8 mouse cellular contexts compared by ENCODE assay signal in genomic region chr5:30712002-30712390, GRCm38 (mm10). TPM values are rescaled to one million over a fixed set of nuclear protein-coding genes. Genes with fewer than 3 reads are reported as not detected.
DNase-seq lines count a peak whose midpoint lies in the region; ATAC-seq and TF ChIP-seq lines count a peak whose summit lies in the region.

No protein-coding gene starts in this region.

- TF ChIP-seq POLR2A in kidney, adult 2 months (IDR thresholded peaks at IDR 0.05; ENCODE audit: low read depth, low read length), result no peak

- peaks cover 2% of the 10 kb centered on the region; the same call in 1 of the 2 replicates for H3K27me3 ChIP-seq in kidney, adult 2 months (replicated peaks; ENCODE audit: control insufficient read depth, insufficient read depth, low read length)
- H3K27me3 ChIP-seq in hindbrain, embryonic 13.5 days, result 0 out of 2 replicates have a peak, but pooled peaks cover 6% of the 10 kb centered on the region
- H3K27me3 ChIP-seq in midbrain, embryonic 15.5 days (replicated peaks), result no peaks in the 10 kb centered on the region

- no peaks in the 10 kb centered on the region for H3K36me3 ChIP-seq in kidney, adult 2 months (ENCODE audit: control insufficient read depth, insufficient read depth, low read length)
- H3K36me3 ChIP-seq in hindbrain, embryonic 13.5 days, result 0 out of 2 replicates have a peak, but pooled peaks cover 2% of the 10 kb centered on the region
- H3K36me3 ChIP-seq in midbrain, embryonic 15.5 days (replicated peaks), result no peaks in the 10 kb centered on the region

- H3K4me2 ChIP-seq in hindbrain, embryonic 13.5 days, result peak overlapping the region; percentile 75
- H3K4me2 ChIP-seq in midbrain, embryonic 15.5 days, result peak overlapping the region; percentile 78

- DNase-seq in kidney, adult 2 months, result no peak
- DNase-seq in kidney, adult 8-10 months, result no peak
- DNase-seq in brain, embryonic 18.5 days (ENCODE audit: low read depth, low spot score), result peak; percentile 14
- no peak for DNase-seq in gastrocnemius, postnatal 10 days
- no peak for DNase-seq in thymus, postnatal 4 days
- DNase-seq in thymus, postnatal 25 days, result no peak

- under 1% methylated on average over 14 of the region's 14 CpGs for WGBS in kidney, adult 2 months
- WGBS in hindbrain, embryonic 13.5 days, result under 1% methylated on average over 14 of the region's 14 CpGs
- under 1% methylated on average over 14 of the region's 14 CpGs for WGBS in midbrain, embryonic 15.5 days

- peak overlapping the region; percentile 96 for H3K9ac ChIP-seq in hindbrain, embryonic 13.5 days
- H3K9ac ChIP-seq in midbrain, embryonic 15.5 days, result peak overlapping the region; percentile 88

- TF ChIP-seq CTCF in kidney, adult 2 months (conservative IDR thresholded peaks at IDR 0.05; ENCODE audit: insufficient read depth, insufficient read length, low read depth, low read length), result no peak

- peak; percentile 37 for ATAC-seq in hindbrain, embryonic 13.5 days (ENCODE audit: low FRiP score)
- peak; percentile 43 for ATAC-seq in midbrain, embryonic 15.5 days (replicated peaks)

- H3K27ac ChIP-seq in kidney, adult 2 months (ENCODE audit: insufficient read depth, low read depth, low read length), result no peak overlapping the region
- H3K27ac ChIP-seq in hindbrain, embryonic 13.5 days, result peak overlapping the region; percentile 97
- H3K27ac ChIP-seq in midbrain, embryonic 15.5 days, result peak overlapping the region; percentile 94

- peaks cover 6% of the 10 kb centered on the region; the same call in 1 of the 2 replicates for H3K4me1 ChIP-seq in kidney, adult 2 months (ENCODE audit: control insufficient read depth, insufficient read depth, low read length)
- peaks cover 51% of the 10 kb centered on the region for H3K4me1 ChIP-seq in hindbrain, embryonic 13.5 days (replicated peaks)
- H3K4me1 ChIP-seq in midbrain, embryonic 15.5 days, result peaks cover 35% of the 10 kb centered on the region

- H3K9me3 ChIP-seq in hindbrain, embryonic 13.5 days, result no peaks in the 10 kb centered on the region
- no peaks in the 10 kb centered on the region for H3K9me3 ChIP-seq in midbrain, embryonic 15.5 days

- H3K4me3 ChIP-seq in kidney, adult 2 months (ENCODE audit: insufficient read depth, low read depth, low read length), result peak overlapping the region; percentile 52
- peak overlapping the region; percentile 84 for H3K4me3 ChIP-seq in hindbrain, embryonic 13.5 days
- peak overlapping the region; percentile 71 for H3K4me3 ChIP-seq in midbrain, embryonic 15.5 days

RNA-seq across cellular contexts. Expression of gene Dpysl5, which starts 0.6 kb away (rescaled TPM):
- 0.54 and 0.58 TPM in 2 replicates for polyA plus RNA-seq in kidney, adult 2 months (2012; rRNA removed)
- polyA plus RNA-seq in hindbrain, embryonic 13.5 days (2015; fragmentation: Nextera tagmentation; extraction: Ambion mirVana), result 180 and 199 TPM in 2 replicates
- 280 and 293 TPM in 2 replicates for polyA plus RNA-seq in midbrain, embryonic 15.5 days (2015; fragmentation: Nextera tagmentation; extraction: Ambion mirVana)
- 1 to 10 TPM; 2.7 to 3.2 TPM for total RNA-seq in gastrocnemius, postnatal 10 days (2021)

RNA-seq across cellular contexts. Expression of gene Cenpa, which starts 45.4 kb away (rescaled TPM):
- 6.3 and 6.6 TPM in 2 replicates for polyA plus RNA-seq in kidney, adult 2 months (2012; rRNA removed)
- 61.6 and 69.1 TPM in 2 replicates for polyA plus RNA-seq in hindbrain, embryonic 13.5 days (2015; fragmentation: Nextera tagmentation; extraction: Ambion mirVana)
- polyA plus RNA-seq in midbrain, embryonic 15.5 days (2015; fragmentation: Nextera tagmentation; extraction: Ambion mirVana), result 39.4 and 45.3 TPM in 2 replicates
- 10 to 100 TPM; 16.7 to 17.2 TPM for total RNA-seq in gastrocnemius, postnatal 10 days (2021)

Comparison
In these comparisons a context has a peak if more than half of its experiments do, and no peak if none do; other contexts are left out.
1. RNA of gene Dpysl5, which starts 0.6 kb away (polyA plus RNA-seq): 280 to 293 TPM in midbrain, embryonic 15.5 days and 180 to 199 TPM in hindbrain, embryonic 13.5 days; 0.54 to 0.58 TPM in kidney, adult 2 months; every median in the first group is over 100 times any median in the second.
2. Peak in every context shown above with its lines, with median percentiles within 50 percentile points of each other: H3K4me3 ChIP-seq.